ENCODE assay signal across 14 mouse cellular contexts in the genomic region with DNA sequence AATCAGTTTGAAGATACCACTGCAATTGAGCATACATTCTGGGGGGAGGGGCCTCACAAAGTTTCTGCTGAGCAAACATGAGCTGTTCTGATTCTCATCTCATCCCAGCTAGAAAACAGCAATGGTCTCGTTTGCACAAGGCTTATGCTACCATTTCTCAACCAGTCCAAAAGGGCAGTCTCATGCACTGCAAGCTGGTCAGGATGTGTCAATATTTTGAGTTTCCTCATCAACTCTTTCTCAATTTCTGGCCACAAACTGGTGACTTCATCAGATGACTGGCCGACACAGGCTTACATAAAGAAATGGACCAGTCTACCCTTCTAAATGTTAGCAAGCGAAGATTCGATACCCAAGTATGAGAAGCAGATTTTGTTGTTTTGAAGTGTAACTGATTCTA. TPM values are rescaled to one million over a fixed set of nuclear protein-coding genes. Genes with fewer than 3 reads are reported as not detected.
DNase-seq lines count a peak whose midpoint lies in the region; ATAC-seq and TF ChIP-seq lines count a peak whose summit lies in the region.
"Had no signal": no experiment of that assay in that cellular context is flagged by ENCODE, and none has a peak within 500 bp of the region (broad histone marks: within the 10 kb centered on the region; RNA-seq: fewer than 3 reads in every experiment).

No protein-coding gene starts in this region.

- peaks cover 5% of the 10 kb centered on the region; the same call in 1 of the 2 replicates for H3K4me1 ChIP-seq in intestine, postnatal 0 days (replicated peaks; ENCODE audit: control insufficient read depth, insufficient read depth, low read length)

- 40% methylated on average over 4 of the region's 4 CpGs for WGBS in intestine, postnatal 0 days
- 11% methylated on average over 4 of the region's 4 CpGs for WGBS in macrophage (ENCODE audit: missing documents)

- intact Hi-C loops in left cerebral cortex, postnatal 36 days (cut with DNase I), result no loop called here

- H3K27me3 ChIP-seq in Patski, result no peaks in the 10 kb centered on the region
- no peaks in the 10 kb centered on the region for H3K27me3 ChIP-seq in intestine, postnatal 0 days (replicated peaks; ENCODE audit: control insufficient read depth, insufficient read depth, low read length)
- H3K27me3 ChIP-seq: heart, embryonic 13.5 days had no signal

- H3K36me3 ChIP-seq in intestine, postnatal 0 days (ENCODE audit: control insufficient read depth, insufficient read depth), result no peaks in the 10 kb centered on the region
- no peaks in the 10 kb centered on the region for H3K36me3 ChIP-seq in macrophage (ENCODE audit: inconsistent target)

- no peak overlapping the region for H3K4me3 ChIP-seq in intestine, postnatal 0 days (ENCODE audit: low read depth, low read length)
- no peak overlapping the region for H3K4me3 ChIP-seq in macrophage (ENCODE audit: inconsistent target)
- H3K4me3 ChIP-seq: heart, embryonic 13.5 days had no signal

- CTCF ChIA-PET in Patski (lab: Charles Lee), result interaction anchor here (1.0 to 1.6 kb wide), 2 partner anchors 8 to 13 kb away, joined by 5 read pairs; no protein-coding TSS in a partner anchor

- POLR2A ChIA-PET in Patski (lab: Charles Lee), result no interaction called here

- DNase-seq in 3134 (ENCODE audit: extremely low read depth, insufficient read length, low spot score) (peak; percentile 67), Patski (ENCODE audit: low read depth, low spot score) (no peak)
- no peak for DNase-seq in embryo, embryonic 10 days (ENCODE audit: low spot score)
- no peak for DNase-seq in cerebellum, postnatal 25 days
- no peak for DNase-seq in left cerebral cortex, postnatal 36 days (ENCODE audit: low spot score in 2 of 2)
- DNase-seq: kidney, adult 8-10 months; left cerebral cortex, postnatal 4 days; right cerebral cortex, adult 18-20 months; thymus, adult 18-20 months had no signal

- peak overlapping the region; percentile 21; the same call in 1 of the 2 replicates for H3K4me2 ChIP-seq in intestine, postnatal 0 days (replicated peaks; ENCODE audit: low read depth)
- H3K4me2 ChIP-seq: heart, embryonic 13.5 days had no signal

- no peaks in the 10 kb centered on the region for H3K9me3 ChIP-seq in intestine, postnatal 0 days (ENCODE audit: control insufficient read depth)
- H3K9me3 ChIP-seq: heart, embryonic 13.5 days had no signal

- in situ Hi-C loops in Patski (cut with MboI; ENCODE audit: low pct_unique_long_range_greater_than_20kb), result no loop called here

- ATAC-seq in Patski, result peak; percentile 62
- peak; percentile 88 for ATAC-seq in intestine, postnatal 0 days
- ATAC-seq in erythroid progenitor cell, adult 5-6 weeks (replicated peaks; ENCODE audit: low FRiP score, poor library complexity, severe bottlenecking), result no peak
- ATAC-seq: forebrain, embryonic 16.5 days had no signal

- H3K79me2 ChIP-seq in macrophage (ENCODE audit: inconsistent target), result peaks cover 97% of the 10 kb centered on the region

- no peak for TF ChIP-seq CTCF in Patski (IDR thresholded peaks at IDR 0.05)
- no peak for TF ChIP-seq CTCF in intestine, postnatal 0 days (IDR thresholded peaks at IDR 0.05; ENCODE audit: low read depth)

- H3K27ac ChIP-seq in intestine, postnatal 0 days (ENCODE audit: low read depth, low read length), result peak overlapping the region; percentile 78
- peak overlapping the region; percentile 83 for H3K27ac ChIP-seq in macrophage
- H3K27ac ChIP-seq: heart, embryonic 13.5 days had no signal

- no peak overlapping the region for H3K9ac ChIP-seq in intestine, postnatal 0 days (ENCODE audit: low read depth, low read length)
- H3K9ac ChIP-seq: heart, embryonic 13.5 days had no signal

RNA-seq across cellular contexts. Expression of a gene that starts 9.8 kb away (rescaled TPM):
- polyA plus RNA-seq in Patski (2021) (96.8 TPM), macrophage (2018) (36.8 to 74.8 TPM (median 44.7 TPM) in 3 replicates)
- polyA plus RNA-seq in intestine, postnatal 0 days (2015; fragmentation: Nextera tagmentation; extraction: Ambion mirVana), result 64.9 and 66.4 TPM in 2 replicates
- 100 to 1,000 TPM in 22 of 26 experiments, 10 to 100 TPM in 4; 64.2 to 304 (median 221) TPM for total RNA-seq in macrophage (2018; cell fraction: chromatin; rRNA removed)
- 10 to 100 TPM; 22.5 to 72.5 (median 54.0) TPM for total RNA-seq in macrophage (2018; cell fraction: cytosol; rRNA removed)
- 100 to 1,000 TPM in 20 of 26 experiments, 10 to 100 TPM in 6; 49.6 to 205 (median 146) TPM for total RNA-seq in macrophage (2018; cell fraction: nucleus; rRNA removed)
- total RNA-seq in left cerebral cortex, postnatal 36 days (2021), result 10 to 100 TPM; 90.3 to 90.7 TPM
- 84.0 and 100 TPM in 2 replicates for total RNA-seq in erythroid progenitor cell, adult 5-6 weeks (2015; ENCODE audit: low replicate concordance)
- total RNA-seq in erythroid progenitor cell, adult 5-6 weeks (2017; ENCODE audit: low replicate concordance), result 21.3 and 46.2 TPM in 2 replicates
